Mouse (Mus musculus): Measurements from ENCODE around the gene Bricd5. TPM values are rescaled to one million over a fixed set of nuclear protein-coding genes. Genes with fewer than 3 reads are reported as not detected.
A peak's percentile ranks its signal among the peaks of the same experiment; 100 is the strongest.

Gene Bricd5
- polyA plus RNA-seq, 1 experiment from 2014 or later, result 1.6 TPM

DNA sequence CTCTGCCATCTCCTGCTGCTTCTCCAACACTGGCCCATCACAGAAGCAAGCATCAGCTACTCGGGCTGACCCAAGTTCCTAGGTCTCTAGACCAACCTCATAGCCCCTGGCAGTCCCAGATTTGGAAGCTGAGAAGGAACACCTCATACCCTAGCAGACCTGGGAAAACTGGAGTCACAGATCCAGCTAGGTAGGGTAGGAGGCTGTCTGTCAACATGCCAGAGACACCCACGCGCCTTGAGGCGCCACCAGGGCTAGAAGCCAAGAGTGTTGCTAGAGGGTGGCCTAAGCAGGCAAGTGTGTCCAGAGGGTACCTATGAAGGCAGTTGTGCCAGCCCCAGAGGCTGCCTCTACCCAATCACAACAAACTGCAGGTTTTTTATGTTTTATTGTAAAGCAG is 30.3 kb upstream of the Bricd5 start:
- H3K4me2 ChIP-seq (ENCODE audit: low read length), result no peak overlapping the region
- ATAC-seq (replicated peaks; ENCODE audit: low FRiP score, low read depth), result no peak
- no peaks in the 10 kb centered on the region for H3K9me3 ChIP-seq (replicated peaks; ENCODE audit: low read length)
- H3K27me3 ChIP-seq (ENCODE audit: insufficient read depth, low read length), result no peaks in the 10 kb centered on the region
- peak overlapping the region; percentile 13; the same call in 1 of the 2 replicates for H3K27ac ChIP-seq
- no peak overlapping the region for H3K9ac ChIP-seq (ENCODE audit: low read depth, low read length)
- no peak overlapping the region for H3K4me3 ChIP-seq (replicated peaks; ENCODE audit: low read depth, low read length)
- no peak for DNase-seq (ENCODE audit: low spot score)
- TF ChIP-seq CTCF (IDR thresholded peaks at IDR 0.05; ENCODE audit: low read depth), result no peak
- H3K36me3 ChIP-seq (ENCODE audit: insufficient read depth, low read length), result peaks cover 60% of the 10 kb centered on the region
- WGBS, result 76% methylated on average over 4 of the region's 4 CpGs
- H3K4me1 ChIP-seq (replicated peaks; ENCODE audit: insufficient read depth, low read length), result no peaks in the 10 kb centered on the region

DNA sequence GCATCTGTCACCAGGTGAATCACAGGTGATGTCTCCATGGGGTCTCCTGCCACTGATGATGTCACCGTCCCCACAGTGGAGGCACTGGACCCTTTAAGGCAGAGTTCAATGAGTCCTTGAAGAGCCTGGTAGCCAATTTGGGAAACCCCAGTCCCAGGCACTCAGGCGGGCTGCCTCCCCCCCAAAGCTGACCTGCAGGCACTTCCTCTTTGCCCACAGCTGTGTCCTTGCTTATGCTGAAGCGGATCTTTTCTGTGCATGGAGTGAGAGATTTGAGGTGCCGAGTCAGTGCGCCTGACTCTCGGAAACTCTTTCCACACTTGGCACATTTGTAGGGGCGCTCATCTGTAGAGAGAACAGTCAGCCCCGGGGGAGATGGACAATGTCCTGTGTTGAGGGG is 27.1 kb upstream of the Bricd5 start:
- H3K36me3 ChIP-seq (ENCODE audit: insufficient read depth, low read length), result peaks cover 63% of the 10 kb centered on the region
- WGBS, result 86% methylated on average over 8 of the region's 8 CpGs
- no peak for ATAC-seq (replicated peaks; ENCODE audit: low FRiP score, low read depth)

DNA sequence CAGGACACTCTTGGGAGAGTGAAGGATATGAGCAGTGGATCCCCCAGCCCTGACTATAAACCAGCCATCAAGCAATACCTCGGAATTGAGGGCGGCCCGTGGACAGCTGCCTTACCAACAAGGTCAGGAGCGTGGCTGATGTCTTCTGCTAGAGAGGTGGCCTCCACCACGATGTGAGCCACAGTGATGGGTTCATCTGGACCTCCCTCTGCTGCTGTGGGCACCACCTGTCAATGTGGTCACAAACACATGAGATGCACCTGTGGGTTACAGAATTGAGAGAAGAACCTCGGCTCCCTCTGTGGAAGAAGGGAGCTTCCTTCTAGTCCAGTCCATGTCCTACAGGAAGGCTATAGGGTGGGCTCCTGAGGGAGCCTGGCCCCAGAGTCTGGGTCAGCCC is 24.2 kb upstream of the Bricd5 start:
- H3K9me3 ChIP-seq (replicated peaks; ENCODE audit: low read length), result no peaks in the 10 kb centered on the region
- no peak overlapping the region for H3K27ac ChIP-seq
- no peak for TF ChIP-seq CTCF (IDR thresholded peaks at IDR 0.05; ENCODE audit: low read depth)
- no peak for DNase-seq (ENCODE audit: low spot score)
- 0 out of 2 replicates have a peak, but pooled peaks cover 8% of the 10 kb centered on the region for H3K4me1 ChIP-seq (replicated peaks; ENCODE audit: insufficient read depth, low read length)
- no peak for ATAC-seq (replicated peaks; ENCODE audit: low FRiP score, low read depth)
- no peaks in the 10 kb centered on the region for H3K27me3 ChIP-seq (ENCODE audit: insufficient read depth, low read length)
- no peak overlapping the region for H3K4me3 ChIP-seq (replicated peaks; ENCODE audit: low read depth, low read length)
- no peak overlapping the region for H3K9ac ChIP-seq (ENCODE audit: low read depth, low read length)
- WGBS, result 90% methylated on average over 6 of the region's 6 CpGs
- H3K4me2 ChIP-seq (ENCODE audit: low read length), result no peak overlapping the region
- peaks cover 55% of the 10 kb centered on the region for H3K36me3 ChIP-seq (ENCODE audit: insufficient read depth, low read length)

More for the DNA sequence above, 27.1 kb upstream of the Bricd5 start:
- DNase-seq (ENCODE audit: low spot score), result no peak
- Histone ChIP-seq H3K9ac (ENCODE audit: low read depth, low read length) (no peak overlapping the region), H3K4me3 (replicated peaks; ENCODE audit: low read depth, low read length) (no peak overlapping the region), H3K4me1 (replicated peaks; ENCODE audit: insufficient read depth, low read length) (no peaks in the 10 kb centered on the region), H3K9me3 (replicated peaks; ENCODE audit: low read length) (no peaks in the 10 kb centered on the region), H3K27ac (no peak overlapping the region), H3K27me3 (ENCODE audit: insufficient read depth, low read length) (no peaks in the 10 kb centered on the region), H3K4me2 (ENCODE audit: low read length) (no peak overlapping the region)
- no peak for TF ChIP-seq CTCF (IDR thresholded peaks at IDR 0.05; ENCODE audit: low read depth)

DNA sequence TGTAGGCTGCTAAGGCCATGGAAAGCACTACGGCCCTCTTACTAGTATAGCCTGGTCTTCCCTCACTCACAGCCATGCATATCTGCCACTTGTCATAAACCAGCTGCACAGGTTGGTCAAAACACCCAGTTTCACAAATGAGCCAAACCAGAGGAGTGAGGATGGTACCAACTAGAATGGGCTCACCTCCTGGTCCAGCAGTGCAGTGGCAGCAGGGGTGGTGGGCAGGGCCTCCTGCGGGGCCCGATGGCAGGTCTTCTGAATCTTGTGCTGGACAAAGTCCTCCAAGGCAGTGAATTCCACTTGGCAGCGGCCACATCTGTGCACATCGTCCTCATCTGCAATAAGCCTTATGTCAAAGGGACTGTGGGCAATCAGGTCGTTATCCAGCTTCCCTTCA is 22.5 kb upstream of the Bricd5 start:
- no peaks in the 10 kb centered on the region for H3K9me3 ChIP-seq (replicated peaks; ENCODE audit: low read length)
- no peak overlapping the region for H3K27ac ChIP-seq
- ATAC-seq (replicated peaks; ENCODE audit: low FRiP score, low read depth) (no peak), DNase-seq (ENCODE audit: low spot score) (no peak)
- H3K4me2 ChIP-seq (ENCODE audit: low read length), result no peak overlapping the region
- peaks cover 38% of the 10 kb centered on the region for H3K36me3 ChIP-seq (ENCODE audit: insufficient read depth, low read length)
- H3K4me3 ChIP-seq (replicated peaks; ENCODE audit: low read depth, low read length), result no peak overlapping the region
- H3K4me1 ChIP-seq (replicated peaks; ENCODE audit: insufficient read depth, low read length), result 0 out of 2 replicates have a peak, but pooled peaks cover 8% of the 10 kb centered on the region
- H3K27me3 ChIP-seq (ENCODE audit: insufficient read depth, low read length), result no peaks in the 10 kb centered on the region
- TF ChIP-seq CTCF (IDR thresholded peaks at IDR 0.05; ENCODE audit: low read depth), result no peak
- WGBS, result 95% methylated on average over 6 of the region's 6 CpGs
- no peak overlapping the region for H3K9ac ChIP-seq (ENCODE audit: low read depth, low read length)

DNA sequence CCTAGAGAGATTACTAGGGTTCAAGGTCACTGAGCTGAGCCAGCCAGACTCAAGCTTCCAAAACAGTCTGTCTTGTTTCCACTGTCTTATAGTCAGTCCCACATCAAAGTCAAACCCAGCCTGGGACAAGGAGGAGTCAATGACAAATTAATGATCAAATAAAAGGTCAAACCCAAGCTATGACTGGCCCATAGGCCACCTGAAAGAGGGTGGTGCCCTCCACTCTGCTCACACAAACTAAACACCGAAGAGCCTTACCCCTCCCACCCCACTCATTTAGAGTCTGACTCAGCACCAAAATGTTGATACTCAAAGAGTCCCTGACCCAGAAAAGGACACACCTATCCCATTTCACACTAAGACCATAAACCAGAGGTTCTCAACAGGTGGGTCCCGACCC is 20.3 kb upstream of the Bricd5 start:
- Histone ChIP-seq H3K36me3 (ENCODE audit: insufficient read depth, low read length) (peaks cover 17% of the 10 kb centered on the region), H3K4me3 (replicated peaks; ENCODE audit: low read depth, low read length) (no peak overlapping the region), H3K9ac (ENCODE audit: low read depth, low read length) (no peak overlapping the region), H3K9me3 (replicated peaks; ENCODE audit: low read length) (no peaks in the 10 kb centered on the region), H3K27me3 (ENCODE audit: insufficient read depth, low read length) (no peaks in the 10 kb centered on the region), H3K4me2 (ENCODE audit: low read length) (no peak overlapping the region), H3K4me1 (replicated peaks; ENCODE audit: insufficient read depth, low read length) (0 out of 2 replicates have a peak, but pooled peaks cover 8% of the 10 kb centered on the region), H3K27ac (no peak overlapping the region)
- 65% methylated on average over 2 of the region's 2 CpGs for WGBS
- ATAC-seq (replicated peaks; ENCODE audit: low FRiP score, low read depth), result no peak
- TF ChIP-seq CTCF (IDR thresholded peaks at IDR 0.05; ENCODE audit: low read depth), result no peak
- DNase-seq (ENCODE audit: low spot score), result no peak

DNA sequence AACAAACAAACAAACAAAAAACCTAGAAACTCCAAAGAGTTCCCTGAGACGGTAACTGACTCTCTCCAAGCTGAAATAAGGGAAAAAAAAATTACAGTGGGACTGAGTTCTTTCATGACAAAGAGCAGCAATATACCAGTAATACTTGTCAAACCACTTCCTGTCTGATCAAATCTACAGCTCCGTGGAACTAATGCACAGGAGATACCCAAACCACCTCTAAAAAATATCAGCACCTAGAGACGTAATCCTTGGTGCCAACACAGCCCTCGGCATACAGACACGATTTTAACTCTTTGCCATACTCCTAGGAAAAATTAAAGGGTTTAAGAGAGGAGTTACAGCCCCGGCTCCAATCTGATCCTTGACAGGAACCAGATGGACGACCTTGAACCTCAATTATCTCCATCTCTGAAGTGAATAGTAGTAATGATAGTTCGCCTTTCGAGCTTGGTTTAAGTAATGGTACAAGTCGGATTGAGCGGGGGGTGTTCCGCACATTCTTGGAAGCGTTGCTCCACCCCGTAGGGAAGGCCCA is 19.4 kb upstream of the Bricd5 start:
- peak overlapping the region; percentile 89 for H3K4me3 ChIP-seq (replicated peaks; ENCODE audit: low read depth, low read length)
- H3K27me3 ChIP-seq (ENCODE audit: insufficient read depth, low read length), result no peaks in the 10 kb centered on the region
- DNase-seq (ENCODE audit: low spot score), result no peak
- no peak for TF ChIP-seq CTCF (IDR thresholded peaks at IDR 0.05; ENCODE audit: low read depth)
- peaks cover 8% of the 10 kb centered on the region for H3K36me3 ChIP-seq (ENCODE audit: insufficient read depth, low read length)
- H3K9me3 ChIP-seq (replicated peaks; ENCODE audit: low read length), result no peaks in the 10 kb centered on the region
- H3K27ac ChIP-seq, result peak overlapping the region; percentile 99
- H3K9ac ChIP-seq (ENCODE audit: low read depth, low read length), result peak overlapping the region; percentile 87
- WGBS, result 3% methylated on average over 14 of the region's 14 CpGs
- H3K4me1 ChIP-seq (replicated peaks; ENCODE audit: insufficient read depth, low read length), result 0 out of 2 replicates have a peak, but pooled peaks cover 8% of the 10 kb centered on the region
- H3K4me2 ChIP-seq (ENCODE audit: low read length), result peak overlapping the region; percentile 69
- ATAC-seq (replicated peaks; ENCODE audit: low FRiP score, low read depth), result no peak
